Mouse (Mus musculus) macrophage (primary cell): ENCODE data around the gene Gad2. TPM values are rescaled to one million over a fixed set of nuclear protein-coding genes. Genes with fewer than 3 reads are reported as not detected.

ENCODE experiments used
- H3K27ac ChIP-seq: fragments of 350-480 bp; formaldehyde crosslinking; 2 replicates; pipeline ENCODE4 v1.9.0; 2021
- H3K36me3 ChIP-seq: fragments of 350-480 bp; formaldehyde crosslinking; 2 replicates; pipeline ENCODE4 v1.9.0; 2021; ENCODE audit errors: inconsistent target
- H3K4me3 ChIP-seq: fragments of 350-480 bp; formaldehyde crosslinking; 2 replicates; pipeline ENCODE4 v1.9.0; 2021; ENCODE audit errors: inconsistent target
- H3K79me2 ChIP-seq: fragments of 350-480 bp; formaldehyde crosslinking; 2 replicates; pipeline ENCODE4 v1.9.0; 2021; ENCODE audit errors: inconsistent target
- WGBS: methylation state at CpG from one replicate; pipeline ENCODE4 v1.1.7; 2026; ENCODE audit warnings: inconsistent platforms; ENCODE audit not compliant: missing documents; 5-methylcytosine and 5-hydroxymethylcytosine counted together
- polyA plus RNA-seq: library from polyadenylated mRNA; stranded (reverse); fragments of 250-400 nt; gene quantifications from 3 replicates; pipeline ENCODE4 v1.2.4, GENCODE M21; 2018; ENCODE audit warnings: inconsistent platforms

Gad2 gene
- polyA plus RNA-seq, 1 experiment from 2014 or later, result not detected

DNA sequence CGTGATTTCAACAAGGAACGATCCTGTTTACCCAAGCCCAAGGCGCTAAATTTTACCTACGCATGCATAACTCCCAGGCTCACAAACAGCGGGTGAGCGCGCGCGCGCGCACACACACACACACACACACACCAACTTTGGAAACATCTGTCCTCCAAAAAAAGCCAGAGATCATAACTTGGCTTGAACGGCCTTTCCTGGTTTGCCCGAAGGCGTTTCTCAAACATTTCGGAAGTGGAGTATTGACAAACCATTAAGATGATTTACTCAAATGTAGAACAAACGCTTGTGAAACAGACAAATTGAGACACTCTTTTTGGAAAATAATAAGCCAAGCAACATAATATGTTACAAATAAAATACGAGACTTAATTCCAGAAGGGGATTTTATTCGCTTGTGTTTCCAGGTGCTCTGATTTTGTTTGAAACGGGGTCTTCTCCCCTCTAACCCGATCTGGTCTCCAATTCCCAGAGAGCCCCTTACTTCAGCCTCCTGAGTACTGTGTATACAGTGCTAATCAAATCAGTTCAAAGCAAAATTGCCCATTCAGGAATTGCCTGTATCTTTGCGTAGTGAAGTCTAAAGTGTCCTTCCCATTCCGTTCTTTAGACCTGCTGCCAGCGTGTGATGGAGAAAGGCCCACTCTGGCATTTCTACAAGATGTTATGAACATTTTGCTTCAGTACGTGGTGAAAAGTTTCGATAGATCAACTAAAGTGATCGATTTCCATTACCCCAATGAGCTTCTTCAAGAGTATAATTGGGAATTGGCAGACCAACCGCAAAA lies 2.4 kb downstream of the Gad2 start:
- WGBS, result 11% methylated on average over 27 of the region's 27 CpGs
- Histone ChIP-seq H3K27ac (no peak overlapping the region), H3K4me3 (no peak overlapping the region), H3K79me2 (no peaks in the 10 kb centered on the region), H3K36me3 (no peaks in the 10 kb centered on the region)

DNA sequence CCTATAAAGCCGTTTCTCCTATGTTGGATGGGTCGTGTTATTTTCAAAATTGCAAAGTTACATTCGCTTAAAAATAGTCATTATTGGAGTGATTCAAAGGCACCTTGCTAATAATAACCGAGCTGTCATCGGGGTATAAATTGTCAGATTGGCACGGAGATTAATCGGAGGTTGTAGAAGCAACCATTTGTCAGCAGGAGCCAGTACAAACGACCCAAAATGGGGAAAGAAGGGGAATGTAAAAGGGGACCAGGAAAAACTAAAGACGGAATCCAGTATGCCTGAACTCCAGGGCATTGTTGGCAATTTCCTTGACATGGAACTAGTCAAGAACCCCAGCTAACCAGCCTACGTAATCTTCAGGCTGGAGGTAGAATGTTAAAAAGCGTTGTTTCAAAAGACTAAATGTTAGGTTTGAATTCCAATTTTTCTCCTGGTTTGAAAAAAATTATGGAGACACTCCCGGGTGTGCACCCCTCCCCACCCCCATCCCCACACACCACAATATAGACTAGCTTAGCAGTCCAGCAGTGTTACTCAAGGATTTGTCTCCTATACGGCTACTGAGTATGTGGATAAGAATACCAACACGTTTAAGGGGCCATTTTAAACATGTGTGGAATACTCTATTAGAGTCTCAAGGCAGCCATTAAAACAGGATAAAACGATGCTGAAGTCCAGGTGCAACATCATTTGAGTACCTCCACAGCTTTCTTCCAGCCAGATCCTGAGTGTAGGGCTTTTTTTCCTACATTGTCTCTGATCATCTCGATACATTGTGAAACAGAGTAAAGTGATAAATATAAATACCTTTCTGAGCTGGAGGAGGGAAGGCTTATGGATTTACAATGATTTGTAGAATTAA lies 3.3 kb downstream of the Gad2 start:
- Histone ChIP-seq H3K36me3 (no peaks in the 10 kb centered on the region), H3K27ac (no peak overlapping the region), H3K4me3 (no peak overlapping the region), H3K79me2 (no peaks in the 10 kb centered on the region)
- WGBS, result 19% methylated on average over 16 of the region's 16 CpGs

DNA sequence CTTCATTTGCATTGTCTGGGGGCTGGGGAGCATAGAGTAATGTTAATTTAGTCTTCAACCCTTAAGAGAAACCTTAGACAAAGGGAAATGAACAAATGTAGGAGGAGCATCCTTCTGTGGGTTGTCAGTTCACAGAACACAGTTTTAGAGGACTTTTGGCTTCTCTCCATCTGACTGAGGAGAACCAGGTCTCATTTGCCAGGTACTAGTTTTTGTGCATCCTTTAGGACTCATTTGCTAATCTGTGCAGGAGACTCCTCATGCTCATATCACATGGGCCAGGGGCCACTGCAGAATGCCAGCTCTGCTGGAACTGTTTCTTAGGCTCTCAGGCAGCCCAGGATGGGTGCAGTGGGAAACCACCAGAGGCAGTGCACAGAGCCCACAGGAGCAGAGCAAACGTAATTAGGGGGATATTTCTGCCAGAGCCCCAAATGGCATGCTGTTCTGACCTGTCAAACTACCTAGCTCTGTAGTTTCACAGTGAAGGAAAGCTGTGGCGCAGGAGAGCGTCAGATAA lies 5.2 kb downstream of the Gad2 start:
- no peak overlapping the region for H3K27ac ChIP-seq
- H3K79me2 ChIP-seq, result no peaks in the 10 kb centered on the region
- WGBS, result 33% methylated on average over 3 of the region's 3 CpGs
- no peaks in the 10 kb centered on the region for H3K36me3 ChIP-seq
- no peak overlapping the region for H3K4me3 ChIP-seq

DNA sequence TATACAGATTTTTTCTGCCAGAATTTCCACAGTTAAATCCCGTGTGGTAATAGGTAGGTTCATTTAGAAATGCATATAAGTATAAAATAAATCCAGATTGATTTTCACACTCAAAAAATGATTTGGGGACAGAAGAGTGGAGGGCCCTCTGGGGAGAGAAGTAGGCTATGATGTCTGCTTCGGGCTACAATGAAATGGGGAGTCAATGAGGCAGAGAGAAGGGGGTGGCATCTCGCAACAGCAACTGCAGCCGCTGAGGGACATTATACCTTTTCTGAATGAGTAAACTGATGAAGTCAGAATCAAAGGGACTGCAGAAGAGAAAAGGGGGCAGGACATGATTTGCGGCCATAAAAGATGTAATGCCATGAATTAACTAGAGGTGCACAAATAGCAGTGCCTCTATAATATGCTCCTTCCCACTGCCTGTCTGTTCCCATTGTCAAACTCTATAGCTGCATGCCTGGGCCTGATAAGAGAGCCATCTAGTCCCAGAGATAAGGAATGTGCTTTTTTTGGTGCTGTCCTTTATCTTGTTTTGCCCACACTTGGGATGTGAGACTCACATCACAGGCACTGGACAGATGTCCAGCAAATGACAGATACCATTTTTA lies 5.9 kb downstream of the Gad2 start:
- H3K27ac ChIP-seq, result no peak overlapping the region
- H3K4me3 ChIP-seq, result no peak overlapping the region
- H3K36me3 ChIP-seq, result no peaks in the 10 kb centered on the region
- no peaks in the 10 kb centered on the region for H3K79me2 ChIP-seq
- 39% methylated on average over 5 of the region's 5 CpGs for WGBS

DNA sequence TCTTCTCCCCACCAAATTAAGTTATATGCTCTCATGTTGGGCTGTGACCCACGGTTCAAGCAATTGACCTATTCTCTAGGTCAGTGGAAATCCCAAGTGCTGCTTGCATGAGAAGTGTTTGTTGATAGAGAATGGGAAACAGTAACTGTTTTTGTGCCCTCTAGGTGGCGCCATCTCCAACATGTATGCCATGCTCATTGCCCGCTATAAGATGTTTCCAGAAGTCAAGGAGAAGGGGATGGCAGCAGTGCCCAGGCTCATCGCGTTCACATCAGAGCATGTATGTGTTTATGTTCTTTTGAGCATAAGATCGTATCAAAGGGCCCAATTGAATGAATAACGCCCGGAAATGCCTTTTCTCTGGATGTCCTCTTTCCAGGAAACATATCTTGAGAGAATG lies 12.8 kb downstream of the Gad2 start:
- Histone ChIP-seq H3K36me3 (no peaks in the 10 kb centered on the region), H3K4me3 (no peak overlapping the region), H3K27ac (no peak overlapping the region), H3K79me2 (no peaks in the 10 kb centered on the region)
- 48% methylated on average over 8 of the region's 8 CpGs for WGBS

DNA sequence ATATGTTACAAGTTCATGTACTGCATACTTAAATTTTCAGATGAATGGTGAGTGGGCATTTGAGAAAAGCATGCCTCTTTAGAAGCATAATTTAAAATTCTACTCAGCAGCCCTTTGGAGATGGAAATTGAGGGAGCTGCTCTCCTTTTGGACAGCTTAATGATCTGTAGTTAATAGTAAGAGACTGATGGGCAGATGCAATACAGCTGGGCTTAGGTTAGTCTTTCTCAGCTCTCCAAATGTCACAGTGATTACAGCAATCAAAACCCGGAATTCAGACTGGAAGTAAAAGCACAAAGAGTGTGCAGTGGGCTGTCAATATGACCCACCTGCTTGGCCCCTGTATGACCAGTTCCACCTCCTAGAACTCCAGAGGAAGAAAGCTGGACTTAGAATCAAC lies 24.1 kb downstream of the Gad2 start:
- 100% methylated on average over 1 of the region's 1 CpGs for WGBS
- Histone ChIP-seq H3K4me3 (no peak overlapping the region), H3K79me2 (no peaks in the 10 kb centered on the region), H3K27ac (no peak overlapping the region), H3K36me3 (no peaks in the 10 kb centered on the region)

DNA sequence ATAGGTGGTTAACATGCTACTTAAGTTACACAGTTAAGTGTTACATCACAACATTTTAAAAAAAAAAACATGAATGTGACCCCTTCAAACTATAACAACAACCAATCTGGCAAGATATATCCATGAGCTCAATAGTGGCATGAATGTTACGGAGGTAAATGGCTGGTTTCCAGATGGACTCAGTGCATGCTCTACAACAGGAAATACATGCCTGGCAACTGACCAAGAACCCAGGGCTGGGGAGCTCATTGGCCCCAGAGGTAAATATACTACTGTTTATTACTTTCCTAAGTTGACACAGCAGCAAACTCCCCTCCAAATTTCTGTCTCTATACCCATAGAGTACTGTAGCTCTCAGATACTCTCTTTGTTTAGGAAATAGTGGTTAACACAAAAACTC lies 26.4 kb downstream of the Gad2 start:
- Histone ChIP-seq H3K36me3 (no peaks in the 10 kb centered on the region), H3K27ac (no peak overlapping the region), H3K4me3 (no peak overlapping the region), H3K79me2 (no peaks in the 10 kb centered on the region)
- 80% methylated on average over 1 of the region's 1 CpGs for WGBS

DNA sequence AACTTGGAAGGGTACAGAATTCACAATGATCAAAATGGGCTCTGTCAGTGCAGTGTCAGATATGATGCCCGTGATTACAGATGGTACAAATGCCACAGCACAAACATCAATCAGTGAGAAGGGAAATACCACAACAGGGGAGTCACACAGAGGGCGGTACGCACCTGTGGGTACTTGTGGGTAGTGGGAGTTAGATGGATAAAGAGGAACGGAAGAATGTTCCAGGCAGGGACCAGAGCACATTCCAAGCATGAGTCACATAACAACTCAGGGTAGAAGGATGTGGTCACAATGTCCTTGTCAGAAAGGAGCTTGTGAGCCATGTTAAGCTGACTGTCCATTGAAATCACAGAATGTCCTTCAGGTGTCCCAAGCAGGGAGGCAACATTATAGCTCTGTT lies 29.8 kb downstream of the Gad2 start:
- 80% methylated on average over 4 of the region's 4 CpGs for WGBS
- H3K36me3 ChIP-seq, result no peaks in the 10 kb centered on the region

DNA sequence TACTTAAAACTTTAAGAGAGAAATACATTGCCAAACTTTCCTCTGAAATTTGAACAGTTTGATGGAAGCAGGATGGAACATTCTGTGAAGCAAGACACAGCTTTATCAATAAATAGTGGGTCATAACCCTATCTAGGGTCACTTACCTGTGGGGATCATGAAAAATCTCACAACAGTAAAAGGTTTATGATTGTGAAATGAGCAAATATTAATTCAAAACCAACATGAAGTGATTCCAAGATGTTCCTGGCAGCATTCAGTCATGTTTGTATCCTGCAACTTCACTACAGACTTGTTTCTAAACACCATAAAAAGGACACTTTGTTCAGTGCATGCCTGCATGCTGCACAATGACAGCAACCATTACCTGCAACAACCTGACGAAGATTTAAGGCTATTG lies 41.7 kb downstream of the Gad2 start:
- Histone ChIP-seq H3K4me3 (no peak overlapping the region), H3K27ac (no peak overlapping the region), H3K36me3 (no peaks in the 10 kb centered on the region), H3K79me2 (no peaks in the 10 kb centered on the region)
- 79% methylated on average over 1 of the region's 1 CpGs for WGBS

More for the DNA sequence above, 29.8 kb downstream of the Gad2 start:
- no peak overlapping the region for H3K27ac ChIP-seq
- H3K4me3 ChIP-seq, result no peak overlapping the region
- no peaks in the 10 kb centered on the region for H3K79me2 ChIP-seq

DNA sequence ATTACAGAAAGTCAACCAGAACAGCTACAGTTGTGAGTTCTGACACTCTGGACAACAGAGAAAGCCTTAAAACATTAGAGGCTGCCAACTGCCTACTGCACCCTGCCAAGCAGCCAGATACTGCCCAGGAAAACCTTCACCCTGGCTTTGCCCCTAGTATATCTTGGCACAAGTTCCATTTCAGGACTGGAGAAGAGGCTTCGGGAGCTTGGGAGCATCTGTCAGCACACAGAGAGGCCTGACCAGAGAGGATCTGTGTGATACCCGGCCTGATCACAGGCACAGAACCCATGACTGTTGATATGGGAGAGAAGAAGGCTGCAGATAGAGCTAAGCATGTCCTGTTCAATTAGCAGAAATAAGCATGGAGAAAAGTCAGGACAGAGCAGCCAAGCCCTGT lies 48.4 kb downstream of the Gad2 start:
- WGBS, result 97% methylated on average over 2 of the region's 2 CpGs
- H3K4me3 ChIP-seq, result no peak overlapping the region
- H3K36me3 ChIP-seq, result no peaks in the 10 kb centered on the region
- no peak overlapping the region for H3K27ac ChIP-seq
- H3K79me2 ChIP-seq, result no peaks in the 10 kb centered on the region

DNA sequence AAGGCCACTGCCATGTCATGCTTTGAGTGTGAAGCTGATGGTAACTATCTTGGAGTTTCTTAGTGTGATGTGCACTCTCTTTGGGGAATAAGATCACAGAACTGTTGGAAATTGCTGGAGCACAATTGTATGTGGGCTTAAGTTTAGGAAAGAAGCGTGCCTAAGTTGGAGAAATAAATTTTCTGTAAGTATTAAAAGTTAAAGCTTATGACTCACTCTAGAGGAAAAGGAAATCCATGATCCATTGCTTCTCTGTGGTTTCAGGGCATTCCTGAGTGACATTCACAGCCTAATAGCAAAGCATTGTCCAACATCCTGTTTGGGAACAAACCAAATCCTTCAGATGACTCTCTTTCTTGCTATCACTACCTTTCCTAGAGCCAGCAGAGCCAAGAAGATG lies 49.3 kb downstream of the Gad2 start:
- Histone ChIP-seq H3K4me3 (no peak overlapping the region), H3K27ac (no peak overlapping the region), H3K36me3 (no peaks in the 10 kb centered on the region), H3K79me2 (no peaks in the 10 kb centered on the region)
- 47% methylated on average over 1 of the region's 1 CpGs for WGBS

DNA sequence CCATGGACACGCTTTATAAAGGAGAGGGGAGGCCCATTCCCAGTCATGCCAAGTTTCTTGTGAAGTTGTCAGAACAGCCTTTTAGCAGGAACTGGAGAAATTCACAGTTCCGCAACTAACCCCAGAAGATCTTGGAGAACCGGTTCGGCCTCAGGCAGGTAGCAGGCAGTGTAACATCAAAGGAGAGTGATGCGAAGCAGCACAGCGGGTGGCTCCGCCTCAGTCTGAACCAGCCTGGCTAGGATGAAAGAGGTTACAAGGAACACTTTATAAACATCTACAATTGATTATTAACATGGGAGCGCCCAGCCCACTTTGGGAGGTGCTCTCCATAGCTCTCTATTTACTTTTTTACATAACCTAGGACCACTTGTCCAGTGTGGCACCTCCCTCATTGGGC lies 55.1 kb downstream of the Gad2 start:
- Histone ChIP-seq H3K36me3 (no peaks in the 10 kb centered on the region), H3K27ac (no peak overlapping the region), H3K79me2 (no peaks in the 10 kb centered on the region), H3K4me3 (no peak overlapping the region)
- WGBS, result 74% methylated on average over 8 of the region's 8 CpGs

DNA sequence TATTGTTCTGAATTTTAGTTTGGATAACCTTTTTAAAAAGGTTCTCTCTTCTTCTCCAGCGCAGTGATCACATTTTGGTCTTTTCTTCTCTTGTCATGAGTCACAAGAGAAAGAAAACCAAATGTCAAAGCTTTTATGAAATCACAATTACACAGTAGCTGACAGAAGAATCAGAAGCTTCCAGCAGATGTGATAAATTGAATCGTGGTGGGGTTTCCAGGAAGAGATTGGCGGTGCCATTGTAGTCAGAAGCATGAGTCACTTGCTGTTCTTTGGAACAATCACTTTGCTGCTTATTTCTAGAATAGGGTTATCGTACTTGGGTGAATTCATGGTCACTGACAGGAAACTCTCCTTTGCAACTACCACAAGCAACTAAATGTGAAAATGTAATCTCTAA lies 57.9 kb downstream of the Gad2 start:
- no peaks in the 10 kb centered on the region for H3K79me2 ChIP-seq
- H3K4me3 ChIP-seq, result no peak overlapping the region
- H3K36me3 ChIP-seq, result no peaks in the 10 kb centered on the region
- 37% methylated on average over 4 of the region's 4 CpGs for WGBS
- H3K27ac ChIP-seq, result no peak overlapping the region

DNA sequence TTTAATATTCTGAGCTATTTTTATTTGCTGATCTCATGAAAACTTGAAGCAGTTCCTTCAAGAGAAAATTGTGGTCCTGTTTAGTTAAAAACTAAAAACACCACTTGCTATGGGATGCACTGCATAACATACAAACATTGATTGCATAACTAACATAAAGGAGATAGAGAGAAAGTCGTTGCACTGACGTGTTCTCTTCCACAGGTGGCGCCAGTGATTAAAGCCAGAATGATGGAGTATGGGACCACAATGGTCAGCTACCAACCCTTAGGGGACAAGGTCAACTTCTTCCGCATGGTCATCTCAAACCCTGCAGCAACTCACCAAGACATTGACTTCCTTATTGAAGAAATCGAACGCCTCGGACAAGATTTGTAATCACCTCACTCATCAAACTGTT lies 68.0 kb downstream of the Gad2 start:
- 76% methylated on average over 7 of the region's 7 CpGs for WGBS
- H3K4me3 ChIP-seq, result no peak overlapping the region
- H3K27ac ChIP-seq, result no peak overlapping the region
- H3K36me3 ChIP-seq, result no peaks in the 10 kb centered on the region
- no peaks in the 10 kb centered on the region for H3K79me2 ChIP-seq
